In the genomic region with DNA sequence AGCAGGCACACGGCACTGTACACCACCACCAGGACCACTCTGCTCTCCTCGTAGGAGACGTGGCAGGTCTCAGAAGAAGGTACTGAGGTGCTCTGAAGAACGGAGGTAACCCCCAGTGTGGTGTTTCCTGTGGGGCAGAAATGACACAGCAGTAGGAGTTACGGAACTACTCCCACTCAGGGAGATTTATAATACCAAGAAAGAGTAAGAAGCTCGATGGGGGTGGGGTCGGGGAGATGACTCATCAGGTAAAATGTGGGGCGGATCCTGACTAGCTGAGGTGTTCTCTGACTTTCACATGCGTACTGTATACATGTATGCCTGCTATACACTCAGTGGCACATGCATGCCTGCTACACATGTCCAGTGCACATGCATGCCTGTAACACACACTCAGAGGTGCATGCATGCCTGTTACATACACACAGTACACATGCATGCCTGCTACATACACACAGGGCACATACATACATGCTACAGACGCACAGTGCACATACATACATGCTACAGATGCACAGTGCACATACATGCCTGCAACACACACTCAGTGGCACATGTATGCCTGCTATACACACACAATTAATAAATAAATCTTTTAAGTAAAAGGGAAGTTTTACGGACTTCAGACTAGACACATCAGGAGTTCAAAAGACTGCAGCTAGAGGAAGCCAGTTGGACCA, we compare ENCODE assay signal across 22 mouse cellular contexts. TPM values are rescaled to one million over a fixed set of nuclear protein-coding genes. Genes with fewer than 3 reads are reported as not detected.
A peak's percentile ranks its signal among the peaks of the same experiment; 100 is the strongest.
DNase-seq lines count a peak whose midpoint lies in the region; ATAC-seq and TF ChIP-seq lines count a peak whose summit lies in the region.
"Had no signal": no experiment of that assay in that cellular context is flagged by ENCODE, and none has a peak within 500 bp of the region (broad histone marks: within the 10 kb centered on the region; RNA-seq: fewer than 3 reads in every experiment).

No protein-coding gene starts in this region.

- no peak overlapping the region for H3K4me2 ChIP-seq in forebrain, embryonic 11.5 days (ENCODE audit: low read depth, low read length, severe bottlenecking)
- no peak overlapping the region for H3K4me2 ChIP-seq in forebrain, embryonic 12.5 days
- H3K4me2 ChIP-seq: heart, embryonic 11.5 days; hindbrain, embryonic 15.5 days had no signal

- H3K27ac ChIP-seq in forebrain, embryonic 11.5 days (ENCODE audit: low read depth, low read length) = no peak overlapping the region
- H3K27ac ChIP-seq in forebrain, embryonic 12.5 days = no peak overlapping the region
- no peak overlapping the region for H3K27ac ChIP-seq in gastrocnemius, adult 2 months
- H3K27ac ChIP-seq: hindbrain, embryonic 15.5 days; left cerebral cortex, adult 2 months had no signal

- no peaks in the 10 kb centered on the region for H3K4me1 ChIP-seq in forebrain, embryonic 11.5 days (replicated peaks; ENCODE audit: control insufficient read depth, insufficient read depth, low read length)
- no peaks in the 10 kb centered on the region for H3K4me1 ChIP-seq in forebrain, embryonic 12.5 days
- H3K4me1 ChIP-seq: hindbrain, embryonic 15.5 days had no signal

- intact Hi-C loops in gastrocnemius, adult 2 months (cut with DNase I) = no loop called here

- no peaks in the 10 kb centered on the region for H3K36me3 ChIP-seq in forebrain, embryonic 11.5 days (ENCODE audit: control insufficient read depth, insufficient read depth, low read length)
- H3K36me3 ChIP-seq in forebrain, embryonic 12.5 days (replicated peaks) = no peaks in the 10 kb centered on the region
- H3K36me3 ChIP-seq: hindbrain, embryonic 15.5 days had no signal

- H3K4me3 ChIP-seq in forebrain, embryonic 11.5 days (ENCODE audit: low read depth, low read length) = no peak overlapping the region
- no peak overlapping the region for H3K4me3 ChIP-seq in forebrain, embryonic 12.5 days (replicated peaks)
- H3K4me3 ChIP-seq in gastrocnemius, adult 2 months = no peak overlapping the region
- H3K4me3 ChIP-seq: erythroblast, embryonic 14.5 days; hindbrain, embryonic 15.5 days; left cerebral cortex, adult 2 months had no signal

- no peaks in the 10 kb centered on the region for H3K9me3 ChIP-seq in forebrain, embryonic 11.5 days (ENCODE audit: control insufficient read depth, low read length)
- no peaks in the 10 kb centered on the region for H3K9me3 ChIP-seq in forebrain, embryonic 12.5 days
- H3K9me3 ChIP-seq: hindbrain, embryonic 15.5 days had no signal

- H3K9ac ChIP-seq in forebrain, embryonic 11.5 days (ENCODE audit: low read length) = no peak overlapping the region
- H3K9ac ChIP-seq in forebrain, embryonic 12.5 days = no peak overlapping the region
- H3K9ac ChIP-seq: hindbrain, embryonic 15.5 days had no signal

- no peaks in the 10 kb centered on the region for H3K27me3 ChIP-seq in forebrain, embryonic 11.5 days (ENCODE audit: control insufficient read depth, insufficient read depth, low read length)
- no peaks in the 10 kb centered on the region for H3K27me3 ChIP-seq in forebrain, embryonic 12.5 days
- H3K27me3 ChIP-seq: hindbrain, embryonic 15.5 days had no signal

- no peak for ATAC-seq in forebrain, embryonic 11.5 days (replicated peaks; ENCODE audit: low FRiP score)
- ATAC-seq in forebrain, embryonic 12.5 days (ENCODE audit: low FRiP score) = no peak
- ATAC-seq in activated CD4-positive, CD25-positive, alpha-beta regulatory T cell, adult 4 months = peak; percentile 33
- ATAC-seq: forebrain, embryonic 16.5 days; lung, postnatal 0 days; midbrain, embryonic 16.5 days had no signal

- no peak for TF ChIP-seq CTCF in gastrocnemius, adult 2 months (IDR thresholded peaks at IDR 0.05)

- DNase-seq in forebrain, embryonic 11.5 days (ENCODE audit: low spot score) = peak; percentile 16
- DNase-seq in thymus, postnatal 4 days = peak; percentile 31
- no peak for DNase-seq in thymus, postnatal 0 days (ENCODE audit: low spot score)
- peak; percentile 63 for DNase-seq in naive thymus-derived CD4-positive, alpha-beta T cell, adult 2 months (ENCODE audit: low read depth)
- no peak for DNase-seq in frontal cortex, postnatal 36 days (ENCODE audit: low spot score in 2 of 2)
- DNase-seq in gastrocnemius, adult 2 months = no peak
- DNase-seq: cerebellum, adult 2 months; heart, postnatal 14 days; kidney, adult 2 months; kidney, postnatal 14 days; left cerebral cortex, postnatal 4 days; liver had no signal

- WGBS in forebrain, embryonic 11.5 days = 87% methylated on average over 11 of the region's 11 CpGs
- WGBS in forebrain, embryonic 12.5 days = 89% methylated on average over 11 of the region's 11 CpGs

RNA-seq across cellular contexts. Expression of a gene that starts 14.8 kb away (rescaled TPM):
- polyA plus RNA-seq in forebrain, embryonic 11.5 days (2014; fragmentation: Nextera tagmentation; extraction: Ambion mirVana) = not detected in 2 replicates
- not detected in 2 replicates for polyA plus RNA-seq in forebrain, embryonic 12.5 days (2016; fragmentation: Nextera tagmentation; extraction: Ambion mirVana)
- polyA plus RNA-seq in thymus, postnatal 0 days (2015; fragmentation: Nextera tagmentation; extraction: Ambion mirVana) = 26.6 and 28.5 TPM in 2 replicates
- polyA plus RNA-seq in activated CD4-positive, CD25-positive, alpha-beta regulatory T cell, adult 4 months (2017; shearing (Covaris generic)) = 10 to 100 TPM; 65.9 to 77.3 TPM
- under 1 TPM in 1 of 2 experiments, not detected in 1; 0.14 TPM for total RNA-seq in gastrocnemius, adult 2 months (2021)
- total RNA-seq: left cerebral cortex, postnatal 4 days had no signal
- polyA plus RNA-seq: forebrain, embryonic 16.5 days; hindbrain, embryonic 15.5 days; midbrain, embryonic 16.5 days had no signal

RNA-seq across cellular contexts. Expression of a gene that starts 24.0 kb away (rescaled TPM):
- 170 and 180 TPM in 2 replicates for polyA plus RNA-seq in forebrain, embryonic 11.5 days (2014; fragmentation: Nextera tagmentation; extraction: Ambion mirVana)
- 144 and 149 TPM in 2 replicates for polyA plus RNA-seq in forebrain, embryonic 12.5 days (2016; fragmentation: Nextera tagmentation; extraction: Ambion mirVana)
- 147 and 151 TPM in 2 replicates for polyA plus RNA-seq in thymus, postnatal 0 days (2015; fragmentation: Nextera tagmentation; extraction: Ambion mirVana)
- 10 to 100 TPM; 63.6 to 87.5 TPM for polyA plus RNA-seq in activated CD4-positive, CD25-positive, alpha-beta regulatory T cell, adult 4 months (2017; shearing (Covaris generic))
- 1 to 10 TPM; 3.0 to 3.1 TPM for total RNA-seq in gastrocnemius, adult 2 months (2021)

RNA-seq across cellular contexts. Expression of a gene that starts 44.5 kb away (rescaled TPM):
- 12.5 and 15.3 TPM in 2 replicates for polyA plus RNA-seq in forebrain, embryonic 11.5 days (2014; fragmentation: Nextera tagmentation; extraction: Ambion mirVana)
- 13.7 and 15.6 TPM in 2 replicates for polyA plus RNA-seq in forebrain, embryonic 12.5 days (2016; fragmentation: Nextera tagmentation; extraction: Ambion mirVana)
- 4.8 and 4.9 TPM in 2 replicates for polyA plus RNA-seq in thymus, postnatal 0 days (2015; fragmentation: Nextera tagmentation; extraction: Ambion mirVana)
- polyA plus RNA-seq in activated CD4-positive, CD25-positive, alpha-beta regulatory T cell, adult 4 months (2017; shearing (Covaris generic)) = under 1 TPM in 1 of 2 experiments, not detected in 1; 0.24 TPM
- total RNA-seq in gastrocnemius, adult 2 months (2021) = under 1 TPM; 0.20 to 0.36 TPM
- polyA plus RNA-seq: erythroblast, embryonic 14.5 days had no signal

RNA-seq across cellular contexts. Expression of a gene that starts 50.7 kb away (rescaled TPM):
- polyA plus RNA-seq in forebrain, embryonic 11.5 days (2014; fragmentation: Nextera tagmentation; extraction: Ambion mirVana) = 0.08 and 0.16 TPM in 2 replicates
- polyA plus RNA-seq in forebrain, embryonic 12.5 days (2016; fragmentation: Nextera tagmentation; extraction: Ambion mirVana) = 0.05 and 0.19 TPM in 2 replicates
- polyA plus RNA-seq in thymus, postnatal 0 days (2015; fragmentation: Nextera tagmentation; extraction: Ambion mirVana) = 1.0 and 1.2 TPM in 2 replicates
- not detected for polyA plus RNA-seq in activated CD4-positive, CD25-positive, alpha-beta regulatory T cell, adult 4 months (2017; shearing (Covaris generic))
- total RNA-seq in gastrocnemius, adult 2 months (2021) = 1 to 10 TPM; 5.0 to 8.5 TPM
- total RNA-seq: megakaryocyte-erythroid progenitor cell, adult 5-6 weeks had no signal

Comparison
In these comparisons a context has a peak if more than half of its experiments do, and no peak if none do; other contexts are left out.
1. DNase-seq: peak in forebrain, embryonic 11.5 days (single experiment), thymus, postnatal 4 days (single experiment) and naive thymus-derived CD4-positive, alpha-beta T cell, adult 2 months (single experiment); none in thymus, postnatal 0 days (single experiment), frontal cortex, postnatal 36 days (0 of 2) and gastrocnemius, adult 2 months (single experiment).
2. RNA of a gene that starts 14.8 kb away (polyA plus RNA-seq): 65.9 to 77.3 TPM in activated CD4-positive, CD25-positive, alpha-beta regulatory T cell, adult 4 months and 26.6 to 28.5 TPM in thymus, postnatal 0 days; not detected in forebrain, embryonic 11.5 days and not detected in forebrain, embryonic 12.5 days; every median in the first group is over 10 times any median in the second.